Mouse (Mus musculus): ENCODE results near the gene Fam222b. TPM values are rescaled to one million over a fixed set of nuclear protein-coding genes. Genes with fewer than 3 reads are reported as not detected.

The Fam222b gene
- polyA plus RNA-seq, 1 experiment from 2014 or later, result 10.6 TPM

- no peaks in the 10 kb centered on the region; the same call in 1 of the 2 replicates for H3K4me1 ChIP-seq (replicated peaks; ENCODE audit: control insufficient read depth, insufficient read depth, low read length)
- no peaks in the 10 kb centered on the region for H3K27me3 ChIP-seq (replicated peaks; ENCODE audit: control insufficient read depth, insufficient read depth, low read length)
- H3K36me3 ChIP-seq (ENCODE audit: control insufficient read depth, insufficient read depth), result no peaks in the 10 kb centered on the region
- H3K4me3 ChIP-seq (ENCODE audit: low read depth, low read length), result no peak overlapping the region
- no peak overlapping the region for H3K9ac ChIP-seq (ENCODE audit: low read depth, low read length)
- no peak overlapping the region for H3K27ac ChIP-seq (ENCODE audit: low read depth, low read length)
- no peaks in the 10 kb centered on the region for H3K9me3 ChIP-seq (ENCODE audit: control insufficient read depth)
- no peak overlapping the region for H3K4me2 ChIP-seq (replicated peaks; ENCODE audit: low read depth)
- TF ChIP-seq CTCF (IDR thresholded peaks at IDR 0.05; ENCODE audit: low read depth), result no peak
- ATAC-seq, result no peak
- 83% methylated on average over 11 of the region's 11 CpGs for WGBS
Observed at GRCm38 (mm10) chr11:78100746-78101145, 6.3 kb downstream of the Fam222b start.

- Histone ChIP-seq H3K4me2 (replicated peaks; ENCODE audit: low read depth) (no peak overlapping the region), H3K9me3 (ENCODE audit: control insufficient read depth) (no peaks in the 10 kb centered on the region), H3K36me3 (ENCODE audit: control insufficient read depth, insufficient read depth) (no peaks in the 10 kb centered on the region; the same call in 1 of the 2 replicates), H3K27ac (ENCODE audit: low read depth, low read length) (no peak overlapping the region), H3K27me3 (replicated peaks; ENCODE audit: control insufficient read depth, insufficient read depth, low read length) (no peaks in the 10 kb centered on the region), H3K4me3 (ENCODE audit: low read depth, low read length) (no peak overlapping the region), H3K9ac (ENCODE audit: low read depth, low read length) (no peak overlapping the region), H3K4me1 (replicated peaks; ENCODE audit: control insufficient read depth, insufficient read depth, low read length) (no peaks in the 10 kb centered on the region; the same call in 1 of the 2 replicates)
- no peak for ATAC-seq
- TF ChIP-seq CTCF (IDR thresholded peaks at IDR 0.05; ENCODE audit: low read depth), result no peak
- 73% methylated on average over 5 of the region's 5 CpGs for WGBS
Observed at GRCm38 (mm10) chr11:78102142-78102541, 7.7 kb downstream of the Fam222b start.

- TF ChIP-seq CTCF (IDR thresholded peaks at IDR 0.05; ENCODE audit: low read depth), result peak; percentile 58
- Histone ChIP-seq H3K4me1 (replicated peaks; ENCODE audit: control insufficient read depth, insufficient read depth, low read length) (no peaks in the 10 kb centered on the region), H3K9me3 (ENCODE audit: control insufficient read depth) (no peaks in the 10 kb centered on the region), H3K4me3 (ENCODE audit: low read depth, low read length) (no peak overlapping the region), H3K4me2 (replicated peaks; ENCODE audit: low read depth) (no peak overlapping the region), H3K9ac (ENCODE audit: low read depth, low read length) (no peak overlapping the region), H3K27me3 (replicated peaks; ENCODE audit: control insufficient read depth, insufficient read depth, low read length) (no peaks in the 10 kb centered on the region), H3K27ac (ENCODE audit: low read depth, low read length) (no peak overlapping the region), H3K36me3 (ENCODE audit: control insufficient read depth, insufficient read depth) (no peaks in the 10 kb centered on the region; the same call in 1 of the 2 replicates)
- ATAC-seq, result peak; percentile 31; the same call in 1 of the 2 replicates
- 38% methylated on average over 5 of the region's 5 CpGs for WGBS
Observed at GRCm38 (mm10) chr11:78102958-78103747, 8.7 kb downstream of the Fam222b start.

- Histone ChIP-seq H3K9ac (ENCODE audit: low read depth, low read length) (no peak overlapping the region), H3K4me2 (replicated peaks; ENCODE audit: low read depth) (no peak overlapping the region), H3K4me3 (ENCODE audit: low read depth, low read length) (no peak overlapping the region), H3K4me1 (replicated peaks; ENCODE audit: control insufficient read depth, insufficient read depth, low read length) (no peaks in the 10 kb centered on the region), H3K36me3 (ENCODE audit: control insufficient read depth, insufficient read depth) (no peaks in the 10 kb centered on the region; the same call in 1 of the 2 replicates), H3K27me3 (replicated peaks; ENCODE audit: control insufficient read depth, insufficient read depth, low read length) (no peaks in the 10 kb centered on the region), H3K27ac (ENCODE audit: low read depth, low read length) (0 out of 2 replicates have a peak overlapping the region, but pooled peaks have one; percentile 16), H3K9me3 (ENCODE audit: control insufficient read depth) (no peaks in the 10 kb centered on the region)
- no peak for TF ChIP-seq CTCF (IDR thresholded peaks at IDR 0.05; ENCODE audit: low read depth)
- no peak for ATAC-seq
- 98% methylated on average over 5 of the region's 5 CpGs for WGBS
Observed at GRCm38 (mm10) chr11:78104501-78104900, 10.0 kb downstream of the Fam222b start.

- 93% methylated on average over 2 of the region's 2 CpGs for WGBS
- 0 out of 2 replicates have a peak, but pooled peaks cover 3% of the 10 kb centered on the region for H3K4me1 ChIP-seq (replicated peaks; ENCODE audit: control insufficient read depth, insufficient read depth, low read length)
- H3K4me3 ChIP-seq (ENCODE audit: low read depth, low read length), result no peak overlapping the region
- H3K27me3 ChIP-seq (replicated peaks; ENCODE audit: control insufficient read depth, insufficient read depth, low read length), result no peaks in the 10 kb centered on the region
- H3K27ac ChIP-seq (ENCODE audit: low read depth, low read length), result no peak overlapping the region
- TF ChIP-seq CTCF (IDR thresholded peaks at IDR 0.05; ENCODE audit: low read depth), result no peak
- no peaks in the 10 kb centered on the region for H3K9me3 ChIP-seq (ENCODE audit: control insufficient read depth)
- no peaks in the 10 kb centered on the region for H3K36me3 ChIP-seq (ENCODE audit: control insufficient read depth, insufficient read depth)
- no peak for ATAC-seq
- H3K9ac ChIP-seq (ENCODE audit: low read depth, low read length), result no peak overlapping the region
- H3K4me2 ChIP-seq (replicated peaks; ENCODE audit: low read depth), result no peak overlapping the region
Observed at GRCm38 (mm10) chr11:78113616-78114015, 19.2 kb downstream of the Fam222b start.

GRCm38 (mm10) chr11:78114676-78115366, 20.4 kb downstream of the Fam222b start:
- H3K9ac ChIP-seq (ENCODE audit: low read depth, low read length), result peak overlapping the region; percentile 67
- H3K36me3 ChIP-seq (ENCODE audit: control insufficient read depth, insufficient read depth), result no peaks in the 10 kb centered on the region
- 0 out of 2 replicates have a peak, but pooled peaks cover 3% of the 10 kb centered on the region for H3K4me1 ChIP-seq (replicated peaks; ENCODE audit: control insufficient read depth, insufficient read depth, low read length)
- peak overlapping the region; percentile 59 for H3K4me3 ChIP-seq (ENCODE audit: low read depth, low read length)
- no peaks in the 10 kb centered on the region for H3K27me3 ChIP-seq (replicated peaks; ENCODE audit: control insufficient read depth, insufficient read depth, low read length)
- WGBS, result 5% methylated on average over 19 of the region's 19 CpGs
- no peak for ATAC-seq
- 0 out of 2 replicates have a peak overlapping the region, but pooled peaks have one; percentile 35 for H3K27ac ChIP-seq (ENCODE audit: low read depth, low read length)
- TF ChIP-seq CTCF (IDR thresholded peaks at IDR 0.05; ENCODE audit: low read depth), result no peak
- H3K4me2 ChIP-seq (replicated peaks; ENCODE audit: low read depth), result peak overlapping the region; percentile 82
- no peaks in the 10 kb centered on the region for H3K9me3 ChIP-seq (ENCODE audit: control insufficient read depth)

All from intestine, postnatal 0 days (tissue).